Mouse (Mus musculus) intestine, postnatal 0 days (tissue): ENCODE data around the gene Dars. TPM values are rescaled to one million over a fixed set of nuclear protein-coding genes. Genes with fewer than 3 reads are reported as not detected.
A peak's percentile ranks its signal among the peaks of the same experiment; 100 is the strongest.

Experiments
- ATAC-seq: fragments of 200-750 bp; cut with Nextera tagmentation; 2 replicates; pipeline ENCODE4 v1.8.0; 2017; ENCODE audit warnings: mild to moderate bottlenecking, moderate TSS enrichment, moderate library complexity
- H3K27ac ChIP-seq: fragments of 300-500 bp; sonication (generic); 2 replicates; pipeline ENCODE4 v1.5.1; 2014; ENCODE audit warnings: mild to moderate bottlenecking, low read depth, low read length, moderate library complexity
- H3K27me3 ChIP-seq: fragments of 300-500 bp; sonication (generic); replicated peaks from 2 replicates; pipeline ENCODE4 v1.6.1; 2014; ENCODE audit warnings: low read length, mixed read lengths; ENCODE audit not compliant: control insufficient read depth, insufficient read depth
- H3K36me3 ChIP-seq: fragments of 300-500 bp; sonication (generic); 2 replicates; pipeline ENCODE4 v1.6.1; 2014; ENCODE audit warnings: mild to moderate bottlenecking, moderate library complexity; ENCODE audit not compliant: control insufficient read depth, insufficient read depth
- H3K4me1 ChIP-seq: fragments of 300-500 bp; sonication (generic); replicated peaks from 2 replicates; pipeline ENCODE4 v1.6.1; 2014; ENCODE audit warnings: antibody characterized with exemption, low read length, mixed read lengths; ENCODE audit not compliant: control insufficient read depth, insufficient read depth
- H3K4me2 ChIP-seq: fragments of 300-500 bp; sonication (generic); replicated peaks from 2 replicates; pipeline ENCODE4 v1.6.1; 2014; ENCODE audit warnings: low read depth, mild to moderate bottlenecking, moderate library complexity
- H3K4me3 ChIP-seq: fragments of 300-500 bp; sonication (generic); 2 replicates; pipeline ENCODE4 v1.5.1; 2014; ENCODE audit warnings: low read depth, low read length
- H3K9ac ChIP-seq: fragments of 300-500 bp; sonication (generic); 2 replicates; pipeline ENCODE4 v1.6.1; 2014; ENCODE audit warnings: mild to moderate bottlenecking, low read depth, low read length
- H3K9me3 ChIP-seq: fragments of 300-500 bp; sonication (generic); 2 replicates; pipeline ENCODE4 v1.6.1; 2016; ENCODE audit warnings: mixed run types; ENCODE audit not compliant: control insufficient read depth
- CTCF ChIP-seq: sonication (generic); IDR thresholded peaks from 2 replicates; pipeline ENCODE4 v1.5.1; 2016; ENCODE audit warnings: low read depth, mild to moderate bottlenecking, control low read depth, antibody characterized with exemption, moderate library complexity
- WGBS: fragments of 180-500 bp; shearing (Covaris S2); extraction: QIAGEN DNeasy Blood & Tissue Kit; methylation state at CpG from one replicate; pipeline ENCODE4 v1.1.7; 2014; 5-methylcytosine and 5-hydroxymethylcytosine counted together
- polyA plus RNA-seq: library from polyadenylated mRNA; unstranded; fragments of >200 nt; fragmentation: Nextera tagmentation; extraction: Ambion mirVana; gene quantifications from 2 replicates; pipeline ENCODE4 v1.2.1, GENCODE M21; 2015

Gene Dars
- polyA plus RNA-seq, 1 experiment from 2014 or later: 68.0 TPM

- Histone ChIP-seq H3K36me3 (peaks cover 12% of the 10 kb centered on the region; the same call in 1 of the 2 replicates), H3K27ac (peak overlapping the region; percentile 54; the same call in 1 of the 2 replicates), H3K4me2 (no peak overlapping the region), H3K9ac (no peak overlapping the region), H3K9me3 (no peaks in the 10 kb centered on the region), H3K4me1 (no peaks in the 10 kb centered on the region), H3K27me3 (no peaks in the 10 kb centered on the region), H3K4me3 (no peak overlapping the region)
- no peak for TF ChIP-seq CTCF
- ATAC-seq: peak; percentile 76
- WGBS: 41% methylated on average over 4 of the region's 4 CpGs
These were observed 102.5 kb downstream of the Dars start for GRCm38 (mm10) chr1:128314665-128315064.

Other genes with a start within 250 kb of the Dars start
- gene Ubxn4, start 173.4 kb downstream of the Dars start, polyA plus RNA-seq: 73.9 and 74.6 TPM in 2 replicates
- 119 and 136 TPM in 2 replicates for gene Lct, start 89.0 kb downstream of the Dars start, polyA plus RNA-seq
- 56.7 and 59.6 TPM in 2 replicates for gene Mcm6, start 57.7 kb downstream of the Dars start, polyA plus RNA-seq
- gene Cxcr4, start 174.9 kb upstream of the Dars start, polyA plus RNA-seq: 1.3 TPM in 2 replicates